Mouse (Mus musculus) brain, embryonic 14.5 days (tissue): Measurements from ENCODE around the gene Ss18l1. TPM values are rescaled to one million over a fixed set of nuclear protein-coding genes. Genes with fewer than 3 reads are reported as not detected.

Source experiments
- DNase-seq: peaks from one replicate; pipeline ENCODE4 v3.0.0-alpha.2; 2011; ENCODE audit warnings: low read depth
- CTCF ChIP-seq: fragments of 200-500 bp; IDR thresholded peaks from 2 replicates; pipeline ENCODE4 v1.5.1; 2012; ENCODE audit warnings: inconsistent platforms, mild to moderate bottlenecking, moderate library complexity, borderline replicate concordance; ENCODE audit not compliant: insufficient read depth, insufficient read length; ENCODE audit errors: extremely low read depth
- POLR2A ChIP-seq: fragments of 200-500 bp; IDR thresholded peaks from 2 replicates; pipeline ENCODE4 v1.6.1; 2012; ENCODE audit warnings: mild to moderate bottlenecking, inconsistent platforms, borderline replicate concordance; ENCODE audit not compliant: poor library complexity, insufficient read depth, insufficient read length, severe bottlenecking; ENCODE audit errors: extremely low read depth
- polyA plus RNA-seq: library from polyadenylated mRNA; depleted of rRNA; stranded (reverse); fragments of >200 nt; gene quantifications from 2 replicates; pipeline ENCODE4 v1.2.3, GENCODE M21; 2012

Gene Ss18l1
- polyA plus RNA-seq, 1 experiment: 73.1 TPM

GRCm38 (mm10) chr2:180095711-180096110 is 53.4 kb downstream of the Ss18l1 start:
- peak; percentile 78 for DNase-seq
- no peak for TF ChIP-seq POLR2A
- TF ChIP-seq CTCF: no peak

- DNase-seq: no peak
- TF ChIP-seq CTCF: no peak
- no peak for TF ChIP-seq POLR2A
These were observed 55.3 kb downstream of the Ss18l1 start for GRCm38 (mm10) chr2:180097585-180097984.

DNA sequence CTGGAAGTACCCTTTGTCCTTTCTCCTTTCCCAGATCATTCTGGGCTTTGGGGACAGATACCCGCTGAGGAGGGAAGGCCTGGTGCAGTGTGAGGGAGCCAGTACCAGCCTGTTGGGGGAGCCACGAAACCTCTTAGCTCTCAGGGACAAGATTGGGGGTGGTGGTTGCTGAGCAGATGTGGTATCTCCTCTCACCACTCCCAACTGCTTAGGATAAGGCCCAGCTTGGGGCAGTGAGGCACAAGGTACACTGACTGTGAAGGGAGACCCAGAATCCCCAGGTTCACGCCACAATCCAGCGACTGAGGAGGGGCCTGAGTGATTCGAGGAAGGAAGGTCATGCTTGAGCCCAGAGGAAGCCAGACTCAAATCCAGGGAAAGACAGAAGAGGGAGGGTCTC is 55.9 kb downstream of the Ss18l1 start:
- DNase-seq: no peak

GRCm38 (mm10) chr2:180099529-180099928 is 57.2 kb downstream of the Ss18l1 start:
- TF ChIP-seq CTCF: no peak
- TF ChIP-seq POLR2A: no peak
- DNase-seq: peak; percentile 41

More for the DNA sequence above, 55.9 kb downstream of the Ss18l1 start:
- TF ChIP-seq CTCF: peak; percentile 13; the same call in 1 of the 2 replicates
- TF ChIP-seq POLR2A: no peak

GRCm38 (mm10) chr2:180103151-180103977 is 61.1 kb downstream of the Ss18l1 start:
- 0 out of 2 replicates have a peak, but pooled peaks have one; percentile 22 for TF ChIP-seq POLR2A
- no peak for TF ChIP-seq CTCF
- peak; percentile 63 for DNase-seq

- DNase-seq: peak; percentile 68
These were observed 61.8 kb downstream of the Ss18l1 start, which contains the start of gene Hrh3 for GRCm38 (mm10) chr2:180103978-180104658. Gene Hrh3, minus strand, starts transcription at chr2:180104488.

DNA sequence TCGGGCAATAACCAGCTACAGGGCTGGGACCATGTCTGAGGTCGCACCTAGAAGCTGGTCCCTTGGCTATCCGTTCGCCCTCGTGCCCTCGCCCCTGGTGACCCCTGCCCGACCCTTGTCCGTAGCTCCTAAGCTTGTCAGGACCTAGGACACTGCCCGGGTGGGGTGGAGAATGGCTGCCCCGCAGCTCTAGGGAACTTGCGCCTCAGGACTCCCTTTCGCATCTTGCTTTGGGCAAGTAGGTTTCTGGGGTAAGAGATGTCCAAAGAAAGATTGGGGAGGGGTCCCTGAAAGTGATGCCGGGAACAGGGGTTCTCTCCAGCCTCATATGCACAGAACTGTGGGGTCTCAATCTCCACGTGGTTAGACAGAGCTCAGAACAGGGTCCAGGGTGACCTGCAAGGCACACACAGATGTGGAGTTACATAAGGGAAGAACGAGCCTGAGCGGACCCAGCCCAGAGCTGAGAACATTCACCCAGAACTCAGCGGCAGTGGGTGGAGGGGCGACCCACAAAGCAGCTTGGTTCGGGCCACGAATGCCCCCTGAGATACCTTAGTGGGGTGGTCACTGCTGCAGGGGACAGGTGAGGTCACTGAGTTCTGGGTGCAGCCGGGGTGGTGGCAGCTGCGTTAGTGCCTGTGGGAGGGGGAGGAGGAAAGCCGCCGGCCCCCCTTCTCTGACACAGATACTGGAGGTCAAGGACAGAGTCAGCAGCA is 62.5 kb downstream of the Ss18l1 start:
- no peak for TF ChIP-seq CTCF
- TF ChIP-seq POLR2A: no peak

More at GRCm38 (mm10) chr2:180103978-180104658, 61.8 kb downstream of the Ss18l1 start, which contains the start of gene Hrh3:
- TF ChIP-seq POLR2A: 0 out of 2 replicates have a peak, but pooled peaks have one; percentile 35
- no peak for TF ChIP-seq CTCF

GRCm38 (mm10) chr2:180105441-180106190 is 63.3 kb downstream of the Ss18l1 start:
- no peak for TF ChIP-seq CTCF
- TF ChIP-seq POLR2A: no peak
- DNase-seq: no peak

More for the DNA sequence above, 62.5 kb downstream of the Ss18l1 start:
- no peak for DNase-seq

GRCm38 (mm10) chr2:180107081-180107480 is 64.8 kb downstream of the Ss18l1 start:
- no peak for DNase-seq
- TF ChIP-seq CTCF (peak; percentile 37; the same call in 1 of the 2 replicates), POLR2A (no peak)

DNA sequence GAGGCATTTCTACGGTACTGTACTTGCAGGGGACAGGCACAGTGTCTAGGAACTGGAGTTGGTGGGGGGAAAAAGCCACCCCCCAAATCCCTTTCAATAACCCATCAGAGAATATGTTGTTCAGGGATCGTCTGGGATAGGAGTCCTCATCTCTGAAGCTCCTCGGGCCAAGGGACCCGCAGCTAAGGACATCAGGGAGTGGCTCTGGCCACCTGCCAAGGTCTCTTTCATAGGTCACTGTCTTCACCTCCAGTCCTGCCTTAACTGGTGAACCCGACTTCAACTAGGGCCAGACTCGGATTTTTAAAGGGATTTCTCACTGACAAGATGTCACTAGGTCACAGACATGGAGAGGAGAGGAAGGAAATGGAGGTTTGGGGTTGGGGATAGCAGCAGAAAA is 66.0 kb downstream of the Ss18l1 start:
- TF ChIP-seq POLR2A (no peak), CTCF (no peak)
- DNase-seq: no peak
